Mouse (Mus musculus): ENCODE measurements around the gene Phf5a. TPM values are rescaled to one million over a fixed set of nuclear protein-coding genes. Genes with fewer than 3 reads are reported as not detected.

The Phf5a gene
- polyA plus RNA-seq, 1 experiment = 4.8 TPM

GRCm38 (mm10) chr15:81840306-81840705 is 31.4 kb downstream of the Phf5a start:
- TF ChIP-seq GATA1 (IDR thresholded peaks at IDR 0.05; ENCODE audit: borderline replicate concordance, low read length) (no peak), FLI1 (IDR thresholded peaks at IDR 0.05; ENCODE audit: low read length) (no peak)
- Histone ChIP-seq H3K4me3 (replicated peaks) (no peak overlapping the region), H3K27me3 (replicated peaks) (peaks cover 20% of the 10 kb centered on the region), H3K4me1 (peaks cover 50% of the 10 kb centered on the region), H3K36me3 (replicated peaks; ENCODE audit: low read length) (no peaks in the 10 kb centered on the region), H3K9me3 (no peaks in the 10 kb centered on the region)

GRCm38 (mm10) chr15:81839634-81840033 is 32.1 kb downstream of the Phf5a start:
- peaks cover 51% of the 10 kb centered on the region for H3K4me1 ChIP-seq
- no peaks in the 10 kb centered on the region for H3K9me3 ChIP-seq
- no peaks in the 10 kb centered on the region for H3K36me3 ChIP-seq (replicated peaks; ENCODE audit: low read length)
- TF ChIP-seq GATA1 (IDR thresholded peaks at IDR 0.05; ENCODE audit: borderline replicate concordance, low read length) (no peak), FLI1 (IDR thresholded peaks at IDR 0.05; ENCODE audit: low read length) (no peak)
- peaks cover 25% of the 10 kb centered on the region for H3K27me3 ChIP-seq (replicated peaks)
- H3K4me3 ChIP-seq (replicated peaks) = no peak overlapping the region

DNA sequence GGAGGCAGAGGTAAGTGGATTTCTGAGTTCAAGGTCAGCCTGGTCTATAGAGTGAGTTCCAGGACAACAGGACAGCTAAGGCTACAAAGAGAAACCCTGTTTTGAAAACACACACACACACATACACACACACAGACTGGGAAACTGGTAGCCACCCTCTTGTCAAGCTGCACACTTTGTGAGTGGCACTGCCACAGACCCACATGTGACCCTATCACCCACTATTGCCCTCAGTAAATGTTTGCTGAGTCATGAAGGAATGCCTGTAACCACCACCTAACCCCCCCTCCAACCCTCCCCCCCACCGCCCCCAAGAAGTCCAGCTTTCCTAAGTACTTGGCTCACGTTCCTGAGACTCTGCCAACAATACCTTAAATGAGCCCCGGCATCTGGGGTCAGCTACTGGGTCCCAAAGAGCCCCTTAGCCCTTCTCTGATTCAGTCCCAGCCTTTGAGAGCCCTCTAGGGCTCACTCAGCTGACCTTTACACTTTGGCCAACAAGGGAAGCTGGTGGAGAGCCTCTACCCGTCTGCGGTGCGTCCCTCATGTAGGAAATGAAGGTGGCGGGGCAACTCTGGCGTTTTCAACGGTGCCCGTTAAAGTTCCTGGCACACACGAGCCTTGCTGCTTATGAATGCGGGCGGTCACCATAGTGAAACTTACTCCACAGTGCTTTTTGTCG is 33.0 kb downstream of the Phf5a start:
- no peak for TF ChIP-seq GATA1 (IDR thresholded peaks at IDR 0.05; ENCODE audit: borderline replicate concordance, low read length)
- TF ChIP-seq FLI1 (IDR thresholded peaks at IDR 0.05; ENCODE audit: low read length) = no peak
- H3K4me1 ChIP-seq = peaks cover 60% of the 10 kb centered on the region
- H3K36me3 ChIP-seq (replicated peaks; ENCODE audit: low read length) = no peaks in the 10 kb centered on the region
- H3K4me3 ChIP-seq (replicated peaks) = no peak overlapping the region
- no peaks in the 10 kb centered on the region for H3K9me3 ChIP-seq
- peaks cover 29% of the 10 kb centered on the region for H3K27me3 ChIP-seq (replicated peaks)

- Histone ChIP-seq H3K4me3 (replicated peaks) (no peak overlapping the region), H3K27me3 (replicated peaks) (peaks cover 29% of the 10 kb centered on the region)
- TF ChIP-seq GATA1 (IDR thresholded peaks at IDR 0.05; ENCODE audit: borderline replicate concordance, low read length) = no peak
- TF ChIP-seq FLI1 (IDR thresholded peaks at IDR 0.05; ENCODE audit: low read length) = no peak
Observed at GRCm38 (mm10) chr15:81836966-81837920, 34.5 kb downstream of the Phf5a start.

DNA sequence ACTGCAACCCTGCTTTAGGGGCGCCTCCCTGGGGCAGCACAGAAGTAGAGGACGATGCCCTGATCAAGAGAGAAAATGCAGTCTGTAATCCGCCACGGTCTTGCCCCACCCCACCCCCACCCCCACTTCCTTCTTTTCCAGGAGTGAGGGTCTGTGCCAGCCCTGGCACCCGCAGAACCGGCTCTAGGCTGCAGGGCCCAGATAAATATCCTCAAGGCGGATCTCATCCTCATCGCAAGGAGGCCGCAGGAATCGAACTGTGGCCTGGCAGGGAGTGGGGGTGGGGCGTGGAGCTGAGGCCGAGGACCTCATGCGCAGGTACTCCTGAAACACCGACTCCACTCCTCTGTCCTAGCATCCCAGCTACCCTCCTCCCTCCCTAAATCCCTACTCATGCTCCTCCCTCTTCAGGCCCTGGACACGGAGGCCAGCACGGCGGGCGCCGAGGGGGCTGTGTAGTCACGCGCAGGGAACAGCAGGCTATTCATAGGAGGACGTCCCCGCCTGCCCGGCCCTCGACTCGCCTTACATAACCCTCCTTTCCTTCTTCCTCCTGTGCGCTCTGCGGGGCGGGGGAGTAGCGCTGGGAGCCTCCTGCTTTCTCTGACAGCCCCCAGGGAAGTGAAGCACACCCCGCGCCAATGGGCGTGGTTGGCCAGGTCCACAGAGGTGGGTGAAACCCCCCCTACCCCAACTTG is 35.4 kb downstream of the Phf5a start:
- Histone ChIP-seq H3K27me3 (replicated peaks) (peaks cover 29% of the 10 kb centered on the region), H3K4me3 (replicated peaks) (peak overlapping the region; percentile 90), H3K9me3 (no peaks in the 10 kb centered on the region), H3K36me3 (replicated peaks; ENCODE audit: low read length) (no peaks in the 10 kb centered on the region), H3K4me1 (peaks cover 71% of the 10 kb centered on the region)
- TF ChIP-seq FLI1 (IDR thresholded peaks at IDR 0.05; ENCODE audit: low read length) = no peak
- TF ChIP-seq GATA1 (IDR thresholded peaks at IDR 0.05; ENCODE audit: borderline replicate concordance, low read length) = no peak

More at GRCm38 (mm10) chr15:81836966-81837920, 34.5 kb downstream of the Phf5a start:
- Histone ChIP-seq H3K36me3 (replicated peaks; ENCODE audit: low read length) (no peaks in the 10 kb centered on the region), H3K9me3 (no peaks in the 10 kb centered on the region), H3K4me1 (peaks cover 63% of the 10 kb centered on the region)

DNA sequence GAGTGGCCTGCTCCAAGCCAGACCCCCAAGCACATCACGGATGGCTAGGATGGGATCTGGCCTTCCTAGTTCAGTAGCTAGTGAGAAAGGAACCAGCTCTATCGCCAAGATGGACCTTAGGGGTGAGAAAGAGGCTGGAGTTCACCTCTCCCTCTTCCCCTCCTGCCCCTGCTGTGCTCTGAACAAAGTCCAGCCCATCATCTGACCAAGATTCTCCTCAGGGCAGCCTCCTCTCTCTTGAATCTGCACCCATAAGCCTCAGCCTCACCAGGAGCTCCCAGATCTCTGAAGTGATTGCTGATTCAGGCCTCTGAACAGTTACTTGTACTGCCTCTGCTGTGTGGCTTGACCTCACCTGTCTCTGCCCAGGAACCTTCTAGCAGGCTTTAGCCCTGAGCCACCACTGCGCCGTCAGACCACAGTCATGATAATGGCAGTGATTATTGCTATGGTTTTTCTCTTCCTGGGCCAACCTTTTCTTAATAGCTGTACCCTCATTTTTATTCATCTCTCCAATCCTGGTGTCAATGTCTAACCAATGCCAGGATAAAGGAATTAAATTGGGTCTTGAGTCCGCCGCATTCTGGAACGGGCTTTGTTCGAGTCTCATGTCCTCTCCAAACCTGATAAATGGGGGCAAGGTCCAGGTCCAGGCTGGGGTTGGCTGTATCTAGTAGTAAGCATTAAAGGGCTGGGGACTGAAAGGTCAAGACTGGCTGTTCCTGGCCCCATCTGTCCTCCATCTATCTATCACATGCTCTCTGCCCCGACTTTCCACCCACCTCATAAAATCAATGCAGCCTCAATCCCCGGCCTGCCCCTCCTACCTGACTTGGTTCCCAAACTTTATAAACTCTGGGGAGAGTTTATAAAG is 36.5 kb downstream of the Phf5a start:
- Histone ChIP-seq H3K4me3 (replicated peaks) (no peak overlapping the region), H3K36me3 (replicated peaks; ENCODE audit: low read length) (no peaks in the 10 kb centered on the region), H3K27me3 (replicated peaks) (peaks cover 29% of the 10 kb centered on the region), H3K9me3 (no peaks in the 10 kb centered on the region), H3K4me1 (peaks cover 76% of the 10 kb centered on the region)
- TF ChIP-seq GATA1 (IDR thresholded peaks at IDR 0.05; ENCODE audit: borderline replicate concordance, low read length) (no peak), FLI1 (IDR thresholded peaks at IDR 0.05; ENCODE audit: low read length) (no peak)

DNA sequence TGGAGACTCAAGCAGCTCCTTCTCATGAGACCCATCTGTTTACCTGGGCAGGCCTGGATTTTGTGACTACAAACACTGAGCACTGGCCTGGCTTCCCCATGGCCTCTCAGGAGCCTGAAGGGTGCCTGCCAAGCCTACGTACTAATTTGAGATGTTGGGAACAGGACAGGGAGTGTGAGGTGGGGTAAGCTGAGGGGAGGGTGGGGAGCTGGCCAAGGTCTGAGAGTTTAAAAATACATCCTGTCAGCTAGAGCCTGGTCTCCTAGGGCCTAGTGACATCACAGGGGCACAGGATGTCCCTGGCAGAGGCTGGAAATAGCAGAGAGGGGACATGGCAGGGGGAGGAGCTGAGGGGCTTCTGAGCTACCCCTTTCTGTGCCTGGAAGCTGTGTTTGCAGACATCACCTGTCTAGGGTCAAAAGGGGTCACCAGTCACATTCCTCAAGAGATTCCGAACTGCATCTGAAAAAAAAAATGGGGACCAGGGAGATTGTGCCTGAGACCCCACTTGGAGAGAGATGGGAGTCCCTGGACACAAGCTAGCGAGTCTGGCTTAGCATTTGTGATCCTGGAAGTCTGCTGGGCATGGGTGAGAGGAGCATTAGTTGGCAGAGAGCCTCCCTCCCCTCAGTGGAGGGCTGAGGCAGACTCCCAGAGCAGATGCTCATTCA is 37.4 kb downstream of the Phf5a start:
- Histone ChIP-seq H3K27me3 (replicated peaks) (peaks cover 25% of the 10 kb centered on the region), H3K9me3 (no peaks in the 10 kb centered on the region), H3K4me1 (peaks cover 69% of the 10 kb centered on the region), H3K4me3 (replicated peaks) (no peak overlapping the region), H3K36me3 (replicated peaks; ENCODE audit: low read length) (no peaks in the 10 kb centered on the region)
- TF ChIP-seq FLI1 (IDR thresholded peaks at IDR 0.05; ENCODE audit: low read length) (no peak), GATA1 (IDR thresholded peaks at IDR 0.05; ENCODE audit: borderline replicate concordance, low read length) (no peak)

- TF ChIP-seq FLI1 (IDR thresholded peaks at IDR 0.05; ENCODE audit: low read length) = no peak
- TF ChIP-seq GATA1 (IDR thresholded peaks at IDR 0.05; ENCODE audit: borderline replicate concordance, low read length) = no peak
- H3K4me1 ChIP-seq = peaks cover 71% of the 10 kb centered on the region
- H3K9me3 ChIP-seq = no peaks in the 10 kb centered on the region
- no peak overlapping the region for H3K4me3 ChIP-seq (replicated peaks)
- peaks cover 25% of the 10 kb centered on the region for H3K27me3 ChIP-seq (replicated peaks)
- peaks cover 4% of the 10 kb centered on the region for H3K36me3 ChIP-seq (replicated peaks; ENCODE audit: low read length)
Observed at GRCm38 (mm10) chr15:81833481-81833880, 38.2 kb downstream of the Phf5a start.

All from megakaryocyte, embryonic 14.5 days (primary cell).